Mouse (Mus musculus): ENCODE results near the gene Phc1. TPM values are rescaled to one million over a fixed set of nuclear protein-coding genes. Genes with fewer than 3 reads are reported as not detected.

The Phc1 gene
- total RNA-seq, 2 experiments from 2014 or later, result 22.1 to 24.3 TPM

DNA sequence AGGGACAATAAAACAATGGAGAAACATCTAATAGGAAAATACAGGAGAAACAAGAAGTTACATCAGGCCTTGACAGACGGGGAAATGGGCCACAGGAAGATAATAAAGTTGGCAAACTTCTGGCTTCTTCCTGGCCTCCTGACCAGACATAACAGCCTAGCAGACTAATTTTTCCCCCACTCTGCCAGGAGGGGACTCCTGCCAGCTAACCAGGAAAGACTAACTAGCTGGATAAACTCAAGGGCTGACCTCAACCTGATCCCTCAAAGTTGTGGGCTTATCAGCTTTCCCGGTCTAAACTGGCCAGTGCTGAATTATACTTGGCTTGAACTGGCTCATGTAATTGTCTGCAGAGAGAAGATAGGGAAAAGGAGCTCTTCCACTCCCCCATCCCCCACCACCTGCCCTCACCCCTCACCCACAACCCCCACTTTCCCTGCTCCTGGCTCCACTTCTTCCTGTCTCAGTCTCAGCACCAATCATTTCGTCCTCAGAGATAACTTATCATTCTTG, 40.7 kb downstream of the Phc1 start:
- intact Hi-C loops (cut with DNase I), result loop anchor here (10.0 kb wide), 2 partner anchors 195 to 1035 kb away; no protein-coding TSS in a partner anchor

GRCm38 (mm10) chr6:122298223-122298609, 42.1 kb downstream of the Phc1 start:
- DNase-seq, result no peak
- intact Hi-C loops (cut with DNase I), result no loop called here

More for the DNA sequence above, 40.7 kb downstream of the Phc1 start:
- DNase-seq, result peak; percentile 5 to 20

DNA sequence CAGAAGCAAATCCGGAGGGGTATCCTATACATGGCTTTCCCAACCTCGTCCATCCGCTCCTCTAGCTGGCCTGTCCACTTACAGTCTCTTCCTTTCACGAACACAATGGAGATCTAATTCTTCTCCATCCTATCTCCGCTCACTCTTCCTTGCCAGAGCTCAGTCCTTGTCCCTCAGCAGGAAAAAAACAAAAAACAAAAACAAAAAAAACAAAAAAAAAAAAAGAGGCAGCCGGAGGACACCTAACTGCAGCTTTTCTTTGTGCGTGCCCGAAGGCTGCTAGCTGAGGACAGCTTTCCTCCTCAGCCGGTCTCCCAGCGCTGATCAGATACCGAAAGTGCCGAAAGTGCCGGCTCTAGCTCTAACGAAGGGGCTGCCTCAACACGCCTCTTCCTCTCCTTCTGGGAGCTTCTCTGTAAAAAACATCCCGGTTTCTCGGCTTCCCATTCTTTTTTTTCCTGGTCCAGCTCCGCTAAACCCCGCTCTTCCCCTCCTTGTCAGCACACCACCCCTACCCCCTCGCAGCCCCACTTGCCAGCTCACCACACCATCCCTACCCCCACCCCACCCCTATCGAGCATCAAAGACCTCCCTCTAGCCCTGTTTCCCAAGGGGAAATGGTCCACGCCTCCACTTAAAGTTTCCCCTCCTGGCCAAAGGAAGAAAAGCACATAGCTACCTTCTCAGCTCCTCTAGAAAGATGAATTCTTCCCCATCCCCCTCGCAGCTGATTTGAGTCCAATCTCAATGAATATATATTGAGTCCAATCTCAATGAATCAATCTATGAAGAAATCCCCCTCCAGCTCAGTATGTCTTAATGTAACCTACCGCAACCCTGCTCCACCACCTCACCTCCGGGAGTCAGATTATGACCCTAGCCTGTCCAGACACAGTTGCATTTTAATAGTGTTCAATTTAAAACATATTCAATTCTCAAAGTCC, 42.8 kb downstream of the Phc1 start:
- intact Hi-C loops (cut with DNase I), result no loop called here

DNA sequence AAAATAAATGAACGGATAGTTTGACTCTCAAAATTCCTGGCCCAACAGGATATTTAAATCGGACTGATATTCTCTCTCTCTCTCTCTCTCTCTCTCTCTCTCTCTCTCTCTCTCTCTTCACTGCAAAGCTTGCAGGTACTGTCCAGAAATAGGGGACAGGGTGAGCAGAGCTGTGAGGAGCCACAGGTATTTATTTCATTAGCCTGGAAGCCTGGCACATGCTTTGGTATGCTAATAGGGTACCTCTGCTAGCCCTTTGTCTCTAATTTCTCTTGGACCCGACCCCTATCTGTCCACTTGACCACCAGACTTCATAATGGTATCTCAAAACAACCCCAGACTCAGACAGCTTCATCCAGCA, 43.5 kb downstream of the Phc1 start:
- DNase-seq, result no peak

More for the DNA sequence above, 42.8 kb downstream of the Phc1 start:
- peak; percentile 8 to 20 for DNase-seq

DNA sequence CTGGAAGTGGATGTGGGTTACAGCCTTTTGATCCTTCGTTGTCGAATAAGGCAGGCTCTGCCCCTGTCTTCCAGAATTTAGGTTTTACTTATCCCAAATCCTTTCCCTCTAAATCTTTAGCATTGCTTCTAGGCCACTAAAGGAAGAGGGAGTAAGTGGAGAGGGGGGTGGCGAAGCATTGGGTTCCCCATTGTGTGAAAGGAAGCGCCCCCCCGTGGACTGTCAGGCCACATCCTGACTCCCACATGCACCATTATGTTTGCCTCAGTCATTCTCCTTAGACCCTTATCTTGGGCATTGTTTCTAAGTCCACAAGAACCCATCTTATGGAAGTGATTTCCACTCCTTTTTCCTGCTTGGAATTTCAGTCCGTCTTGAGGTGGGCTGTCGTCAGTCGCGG, 45.1 kb downstream of the Phc1 start:
- intact Hi-C loops (cut with DNase I), result no loop called here

More for the DNA sequence above, 43.5 kb downstream of the Phc1 start:
- intact Hi-C loops (cut with DNase I), result no loop called here

DNA sequence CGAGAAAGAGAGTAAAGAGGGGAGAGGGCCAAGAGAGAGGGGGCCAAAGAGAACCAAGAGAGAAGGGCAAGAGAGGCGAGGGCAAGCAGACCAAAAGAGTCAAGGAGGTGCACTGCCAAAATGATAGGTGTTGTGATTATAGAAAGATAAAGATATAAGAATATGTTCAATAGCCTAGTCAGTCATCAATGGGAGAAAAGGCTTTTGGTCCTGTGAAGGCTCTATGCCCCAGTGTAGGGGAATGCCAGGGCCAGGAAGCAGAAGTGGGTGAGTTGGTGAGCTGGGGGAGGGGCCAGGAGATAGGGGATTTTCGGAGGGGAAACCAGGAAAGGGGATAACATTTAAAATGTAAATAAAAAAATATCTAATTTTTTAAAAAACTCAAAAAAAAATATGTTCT, 46.1 kb downstream of the Phc1 start:
- DNase-seq, result no peak
- intact Hi-C loops (cut with DNase I), result no loop called here

More for the DNA sequence above, 45.1 kb downstream of the Phc1 start:
- DNase-seq, result no peak

DNA sequence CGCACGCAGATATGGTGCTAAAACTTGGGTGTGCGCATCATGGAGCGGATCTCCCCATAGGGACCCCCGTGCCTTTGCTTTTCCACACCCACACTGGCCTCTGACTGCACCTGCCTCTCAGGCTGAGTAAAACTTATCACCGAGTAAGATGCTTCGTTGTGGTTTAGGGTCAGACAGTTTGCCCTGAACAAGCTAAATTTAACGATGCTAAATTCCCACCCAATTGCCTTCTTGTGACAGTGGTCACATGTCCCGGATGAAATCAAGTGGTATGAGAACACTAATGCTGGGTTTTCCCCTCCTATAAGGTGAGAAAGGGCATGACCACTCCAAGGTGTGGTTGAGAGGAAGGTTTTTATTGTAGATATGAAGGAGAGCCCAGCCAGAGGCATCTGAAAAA, 46.6 kb downstream of the Phc1 start:
- DNase-seq, result no peak
- intact Hi-C loops (cut with DNase I), result no loop called here

DNA sequence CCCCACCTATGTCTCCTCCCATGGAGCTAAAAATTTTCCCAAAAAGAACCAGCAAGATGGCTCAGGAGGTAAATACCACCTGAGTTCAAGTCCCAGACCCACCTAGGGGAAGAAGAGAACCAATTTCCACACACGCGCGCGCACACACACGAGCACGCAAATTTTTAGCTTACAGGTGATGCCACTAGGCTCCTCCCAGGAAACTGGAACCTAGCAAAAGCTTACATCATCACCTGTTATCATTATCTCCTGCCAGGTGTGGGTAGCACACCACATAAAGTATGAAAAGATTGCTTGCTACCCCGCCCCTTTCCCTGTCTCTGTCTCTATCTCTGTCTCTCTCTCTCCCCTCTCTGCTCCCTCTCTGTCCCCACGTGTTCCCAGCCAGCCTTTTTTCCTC, 47.2 kb downstream of the Phc1 start:
- no peak for DNase-seq
- intact Hi-C loops (cut with DNase I), result no loop called here

- intact Hi-C loops (cut with DNase I), result no loop called here
- no peak for DNase-seq
Measured at GRCm38 (mm10) chr6:122292184-122292583, 48.2 kb downstream of the Phc1 start.

DNA sequence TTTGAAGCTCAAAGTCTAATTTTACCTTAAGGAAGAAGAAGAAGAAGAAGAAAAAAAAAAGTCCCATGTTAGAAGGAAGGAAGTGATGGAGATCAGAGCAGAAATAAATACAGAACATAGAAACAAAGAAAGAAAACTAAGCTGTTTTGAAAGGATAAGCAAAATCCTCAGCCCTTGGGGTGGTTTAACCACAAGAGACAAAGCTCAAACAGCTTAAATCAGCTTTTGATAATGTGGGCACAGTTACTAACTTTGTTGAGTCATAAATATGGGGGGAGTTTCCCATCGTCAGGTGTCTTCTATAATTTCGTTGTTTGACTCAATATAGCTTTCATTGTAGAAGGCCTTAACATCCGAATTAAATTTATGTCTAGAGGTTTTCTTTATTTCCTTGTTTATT, 48.6 kb downstream of the Phc1 start:
- intact Hi-C loops (cut with DNase I), result no loop called here
- DNase-seq, result no peak

DNA sequence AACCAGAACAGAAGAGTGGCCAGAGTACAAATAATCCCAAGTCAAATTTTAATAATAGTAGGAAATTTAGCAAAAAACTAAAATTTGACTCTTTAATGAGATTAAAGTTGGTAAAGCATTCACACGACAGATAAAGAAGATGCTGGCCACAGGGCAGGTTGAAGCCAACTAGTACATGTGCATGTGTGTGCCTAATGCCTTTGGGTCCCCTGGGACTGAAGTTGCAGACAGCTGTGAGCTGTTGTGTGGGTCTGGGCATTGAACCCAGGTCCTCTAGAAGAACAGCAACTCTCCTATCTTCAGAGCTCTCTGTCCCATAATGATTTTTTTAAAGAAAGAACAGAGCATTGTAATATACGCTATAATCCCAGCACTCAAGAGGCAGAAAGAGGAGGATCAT, 49.1 kb downstream of the Phc1 start:
- intact Hi-C loops (cut with DNase I), result no loop called here
- no peak for DNase-seq

- no peak for DNase-seq
- intact Hi-C loops (cut with DNase I), result no loop called here
Measured at GRCm38 (mm10) chr6:122290253-122290652, 50.1 kb downstream of the Phc1 start.

DNA sequence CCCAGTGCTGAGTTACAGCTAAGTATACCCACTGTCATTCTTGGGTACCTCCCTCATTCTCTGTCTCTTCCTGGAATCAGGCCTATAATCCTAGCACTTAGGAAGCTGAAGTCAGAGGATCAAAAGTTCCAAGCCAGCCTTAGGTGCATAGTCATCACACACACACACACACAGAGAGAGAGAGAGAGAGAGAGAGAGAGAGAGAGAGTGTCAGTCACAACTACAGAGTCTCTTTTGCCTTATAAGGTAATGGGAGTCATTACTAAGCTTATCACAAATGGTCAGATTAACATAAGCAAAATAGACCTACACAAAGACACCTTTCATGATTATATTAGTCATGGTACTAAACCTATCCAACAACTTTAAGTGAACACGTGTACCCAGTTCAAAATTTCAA, 51.0 kb downstream of the Phc1 start:
- DNase-seq, result no peak
- intact Hi-C loops (cut with DNase I), result no loop called here

DNA sequence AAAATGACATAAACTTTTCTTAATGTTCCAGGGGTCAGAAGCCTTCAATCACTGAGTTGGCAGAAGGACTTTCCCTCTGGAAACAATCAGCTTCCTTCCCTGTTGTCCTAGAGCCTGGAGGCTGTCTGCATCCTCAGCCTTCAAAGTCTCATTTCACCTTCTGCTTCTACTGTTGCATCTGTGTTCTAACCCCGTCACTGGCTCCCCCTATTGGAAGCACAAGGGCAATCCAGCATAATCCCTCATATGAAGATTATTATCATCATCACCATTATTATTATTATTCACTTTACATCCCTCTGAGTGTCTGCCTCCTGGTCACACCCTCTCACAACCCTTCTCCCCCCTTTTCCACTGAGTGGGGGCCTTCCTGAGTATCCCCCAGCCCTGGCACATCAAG, 52.1 kb downstream of the Phc1 start:
- intact Hi-C loops (cut with DNase I), result no loop called here

GRCm38 (mm10) chr6:122284823-122285222, 55.5 kb downstream of the Phc1 start:
- intact Hi-C loops (cut with DNase I), result no loop called here
- no peak for DNase-seq

More for the DNA sequence above, 52.1 kb downstream of the Phc1 start:
- DNase-seq, result no peak

DNA sequence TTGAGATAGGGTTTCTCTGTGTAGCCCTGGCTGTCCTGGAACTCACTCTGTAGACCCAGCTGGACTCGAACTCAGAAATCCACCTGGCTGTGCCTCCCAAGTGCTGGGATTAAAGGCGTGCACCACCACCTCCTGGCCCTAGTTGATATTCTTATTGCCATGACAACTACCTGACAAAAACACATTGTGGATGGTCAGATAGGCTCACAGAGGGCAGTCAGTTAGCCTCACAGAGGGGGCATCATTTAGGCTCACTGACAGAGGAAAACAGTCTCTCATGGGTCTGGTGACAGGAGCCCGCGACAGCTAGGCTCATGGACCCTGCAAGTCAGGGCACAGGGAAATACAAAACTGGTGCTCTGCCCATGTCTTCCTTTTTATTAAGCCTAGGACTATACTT, 56.1 kb downstream of the Phc1 start:
- no peak for DNase-seq
- intact Hi-C loops (cut with DNase I), result no loop called here

DNA sequence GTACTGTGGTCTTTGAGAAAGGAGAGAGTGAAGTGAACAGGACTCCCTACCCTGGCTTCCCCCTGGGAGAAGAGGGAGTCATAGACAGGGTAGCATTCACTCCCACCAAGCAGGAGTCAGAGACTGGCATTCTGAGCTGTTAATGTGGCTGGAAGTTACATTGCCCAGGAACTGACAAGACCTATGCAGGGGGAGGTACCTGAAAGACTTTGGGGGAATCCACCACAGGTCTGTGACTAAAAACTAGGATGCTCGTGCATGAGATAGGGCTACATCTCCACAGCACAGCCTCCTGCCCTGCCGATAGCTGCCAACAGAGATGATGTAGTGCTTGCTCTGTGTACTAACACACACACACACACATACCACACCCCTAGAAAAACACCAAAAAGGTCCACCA, 56.9 kb downstream of the Phc1 start:
- DNase-seq, result no peak
- intact Hi-C loops (cut with DNase I), result no loop called here

DNA sequence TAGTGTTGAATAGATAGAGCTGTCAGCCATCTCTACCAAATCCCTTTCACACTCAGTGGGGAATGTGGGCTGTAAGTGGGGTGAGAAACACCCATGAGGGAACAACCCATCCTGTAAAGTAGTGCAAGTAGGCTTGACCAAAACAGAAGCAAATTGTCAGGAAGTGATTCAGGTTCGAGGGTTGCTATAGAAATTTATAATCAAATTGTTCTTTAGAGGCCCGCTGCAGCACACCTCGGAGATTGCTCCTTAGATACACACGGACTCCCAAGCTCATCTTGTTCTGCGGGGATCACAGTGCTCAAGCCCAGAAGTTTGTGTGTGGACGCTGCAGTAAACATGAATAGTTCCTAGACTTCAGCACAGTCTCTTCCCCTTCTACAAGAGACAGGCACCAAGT, 57.6 kb downstream of the Phc1 start, which contains the start of gene Klrg1:
Gene Klrg1, minus strand, starts transcription at position 101 of the 400 bp plus-strand sequence.
- intact Hi-C loops (cut with DNase I), result no loop called here
- DNase-seq, result no peak

DNA sequence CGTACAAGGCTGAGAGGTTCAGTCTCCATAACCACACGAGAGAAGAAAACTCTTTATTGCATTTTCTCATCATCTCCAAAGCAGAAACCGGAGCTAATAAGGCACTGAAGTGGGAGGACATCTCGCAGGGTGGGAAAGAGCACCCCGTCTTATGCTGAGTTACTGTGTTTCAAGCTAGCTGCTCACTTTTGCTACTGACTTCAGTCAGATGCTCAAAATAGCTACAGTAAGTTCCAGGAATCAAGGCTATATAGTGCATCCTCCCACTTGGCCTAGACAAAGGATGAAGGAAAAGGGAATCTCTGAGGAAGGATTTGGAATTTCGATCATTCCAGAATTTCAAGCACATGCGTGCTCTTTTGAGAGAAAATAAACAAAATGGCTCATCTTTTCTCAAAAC, 63.8 kb downstream of the Phc1 start:
- intact Hi-C loops (cut with DNase I), result no loop called here
- DNase-seq, result no peak

GRCm38 (mm10) chr6:122274546-122274945, 65.8 kb downstream of the Phc1 start:
- DNase-seq, result no peak

GRCm38 (mm10) chr6:122270152-122270551, 70.2 kb downstream of the Phc1 start:
- no peak for DNase-seq
- intact Hi-C loops (cut with DNase I), result no loop called here

More at GRCm38 (mm10) chr6:122274546-122274945, 65.8 kb downstream of the Phc1 start:
- intact Hi-C loops (cut with DNase I), result no loop called here

DNA sequence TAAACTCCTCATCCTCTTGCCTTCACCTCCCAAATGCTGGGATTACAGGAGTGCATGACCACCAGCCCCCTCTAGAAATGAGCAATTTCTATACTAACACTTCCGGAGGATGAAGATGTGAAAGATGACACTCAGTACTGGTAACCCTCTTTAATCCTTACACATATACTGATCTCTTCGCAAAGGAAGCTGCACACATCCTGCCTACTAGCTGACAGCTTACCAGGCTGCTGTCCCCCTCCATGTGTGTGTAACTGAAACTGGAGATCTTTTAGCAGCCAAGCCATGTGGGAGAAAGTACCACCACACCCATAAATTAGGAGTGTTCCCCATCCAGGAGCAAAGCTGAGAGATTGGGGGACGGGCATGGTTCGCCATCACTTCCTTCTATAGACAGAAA, 71.2 kb downstream of the Phc1 start:
- intact Hi-C loops (cut with DNase I), result no loop called here
- no peak for DNase-seq
